Mouse (Mus musculus): ENCODE results near the gene Pdzk1.

- TF ChIP-seq CTCF (conservative IDR thresholded peaks at IDR 0.05; ENCODE audit: insufficient read depth, insufficient read length, low read depth, low read length): no peak
- no peak for TF ChIP-seq POLR2A (IDR thresholded peaks at IDR 0.05; ENCODE audit: low read depth, low read length)
These were observed 8.8 kb upstream of the Pdzk1 start for GRCm38 (mm10) chr3:96820116-96820915.

Data from kidney, adult 2 months (tissue).